Mouse (Mus musculus) embryonic facial prominence, embryonic 14.5 days (tissue): Measurements from ENCODE around the gene Cblb. TPM values are rescaled to one million over a fixed set of nuclear protein-coding genes. Genes with fewer than 3 reads are reported as not detected.
A peak's percentile ranks its signal among the peaks of the same experiment; 100 is the strongest.

Experiments used
- ATAC-seq: fragments of 200-750 bp; cut with Nextera tagmentation; 2 replicates; pipeline ENCODE4 v1.8.0; 2017; ENCODE audit warnings: low read depth, moderate number of reproducible peaks, moderate TSS enrichment
- DNase-seq: peaks from one replicate; pipeline ENCODE4 v3.0.0-alpha.2; 2015; ENCODE audit warnings: low spot score
- H3K27ac ChIP-seq: fragments of 300-500 bp; sonication (generic); replicated peaks from 2 replicates; pipeline ENCODE4 v1.5.1; 2014; ENCODE audit warnings: low read depth, mild to moderate bottlenecking, low read length, moderate library complexity
- H3K27me3 ChIP-seq: fragments of 300-500 bp; sonication (generic); replicated peaks from 2 replicates; pipeline ENCODE4 v1.6.1; 2014; ENCODE audit warnings: low read length; ENCODE audit not compliant: control insufficient read depth, insufficient read depth
- H3K36me3 ChIP-seq: fragments of 300-500 bp; sonication (generic); 2 replicates; pipeline ENCODE4 v1.6.1; 2014; ENCODE audit warnings: low read length, mixed read lengths; ENCODE audit not compliant: control insufficient read depth, insufficient read depth
- H3K4me1 ChIP-seq: fragments of 300-500 bp; sonication (generic); 2 replicates; pipeline ENCODE4 v1.6.1; 2014; ENCODE audit warnings: antibody characterized with exemption, low read length; ENCODE audit not compliant: control insufficient read depth, insufficient read depth
- H3K4me2 ChIP-seq: fragments of 300-500 bp; sonication (generic); 2 replicates; pipeline ENCODE4 v1.6.1; 2014; ENCODE audit warnings: low read depth, mild to moderate bottlenecking, low read length, moderate library complexity, mixed read lengths
- H3K4me3 ChIP-seq: fragments of 300-500 bp; sonication (generic); 2 replicates; pipeline ENCODE4 v1.5.1; 2014; ENCODE audit warnings: low read depth, mild to moderate bottlenecking, low read length
- H3K9ac ChIP-seq: fragments of 300-500 bp; sonication (generic); 2 replicates; pipeline ENCODE4 v1.6.1; 2014; ENCODE audit warnings: low read depth, mild to moderate bottlenecking, low read length, moderate library complexity, mixed read lengths
- H3K9me3 ChIP-seq: fragments of 300-500 bp; sonication (generic); 2 replicates; pipeline ENCODE4 v1.6.1; 2016; ENCODE audit warnings: low read length; ENCODE audit not compliant: control insufficient read depth
- WGBS: fragments of 180-500 bp; shearing (Covaris S2); extraction: QIAGEN DNeasy Blood & Tissue Kit; methylation state at CpG from one replicate; pipeline ENCODE4 v1.1.7; 2014; 5-methylcytosine and 5-hydroxymethylcytosine counted together
- polyA plus RNA-seq: library from polyadenylated mRNA; unstranded; fragments of >200 nt; fragmentation: Nextera tagmentation; extraction: Ambion mirVana; gene quantifications from 2 replicates; pipeline ENCODE4 v1.2.1, GENCODE M21; 2014

Cblb gene
- polyA plus RNA-seq, 1 experiment from 2014 or later, result 18.6 TPM

DNA sequence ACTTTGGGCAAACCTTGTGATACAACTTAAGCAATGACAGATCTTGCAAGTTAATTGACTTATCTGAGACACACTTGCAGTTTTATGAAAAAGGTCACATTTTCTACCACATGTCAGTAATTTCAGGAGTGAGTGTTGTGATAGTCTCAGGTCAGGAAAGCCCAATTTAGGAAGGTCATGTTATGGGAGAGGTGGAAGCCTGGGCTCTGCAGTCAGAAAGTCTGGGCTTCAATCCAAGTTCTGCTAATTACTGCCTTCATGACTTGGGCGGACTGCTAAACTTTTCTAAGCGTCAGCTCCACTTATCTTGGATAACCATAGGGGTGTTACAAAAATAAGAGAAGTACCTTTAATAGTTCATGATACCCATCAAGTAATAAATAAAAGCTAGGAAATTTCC is 22.6 kb upstream of the Cblb start:
- Histone ChIP-seq H3K9ac (no peak overlapping the region), H3K4me1 (no peaks in the 10 kb centered on the region; the same call in 1 of the 2 replicates), H3K4me2 (no peak overlapping the region), H3K4me3 (no peak overlapping the region), H3K27me3 (no peaks in the 10 kb centered on the region), H3K36me3 (no peaks in the 10 kb centered on the region), H3K9me3 (no peaks in the 10 kb centered on the region), H3K27ac (no peak overlapping the region)
- WGBS, result 44% methylated on average over 2 of the region's 2 CpGs
- no peak for ATAC-seq
- peak; percentile 72 for DNase-seq

DNA sequence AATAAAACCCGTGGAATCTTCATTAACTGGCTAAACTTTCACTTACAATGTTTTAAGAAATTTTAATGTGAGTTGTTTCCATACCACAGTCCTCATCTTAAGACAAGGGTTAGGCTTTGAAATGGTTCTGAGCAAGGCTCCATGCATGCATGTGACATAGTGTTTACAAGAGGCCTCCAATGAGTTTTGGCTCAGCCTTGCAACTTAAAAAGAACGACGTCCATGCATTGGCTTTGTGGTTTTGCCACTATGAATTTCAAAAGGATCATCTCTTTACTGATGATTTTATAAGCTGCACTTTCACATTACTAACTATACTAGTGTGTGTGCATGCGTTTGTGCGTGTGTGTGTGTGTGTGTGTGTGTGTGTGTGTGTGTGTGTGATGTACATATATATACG is 21.6 kb upstream of the Cblb start:
- no peak overlapping the region for H3K4me3 ChIP-seq
- H3K27me3 ChIP-seq, result no peaks in the 10 kb centered on the region
- H3K4me1 ChIP-seq, result no peaks in the 10 kb centered on the region; the same call in 1 of the 2 replicates
- WGBS, result 81% methylated on average over 6 of the region's 6 CpGs
- no peak overlapping the region for H3K4me2 ChIP-seq
- H3K36me3 ChIP-seq, result no peaks in the 10 kb centered on the region
- DNase-seq (no peak), ATAC-seq (no peak)
- H3K27ac ChIP-seq, result no peak overlapping the region
- no peak overlapping the region for H3K9ac ChIP-seq
- H3K9me3 ChIP-seq, result no peaks in the 10 kb centered on the region

DNA sequence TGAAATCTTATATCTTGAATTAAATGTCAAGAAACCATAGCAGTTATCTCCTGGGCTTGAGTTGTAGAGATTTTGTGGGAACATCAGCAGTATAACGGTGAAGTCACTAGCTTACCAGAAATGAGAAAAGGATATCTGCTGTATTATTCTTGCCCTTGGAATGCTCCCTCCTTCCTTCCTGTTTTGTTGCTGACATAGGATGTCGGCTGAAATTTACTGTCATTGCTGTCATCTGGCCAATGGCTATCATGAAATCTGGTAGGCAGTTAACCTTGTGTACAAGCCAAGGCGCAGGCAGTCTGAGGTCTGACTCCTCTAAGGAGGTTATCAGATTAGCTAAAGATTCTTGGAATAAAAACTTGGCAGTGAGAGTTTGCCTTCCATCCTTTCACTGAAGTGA is 18.0 kb upstream of the Cblb start:
- H3K27me3 ChIP-seq, result no peaks in the 10 kb centered on the region
- DNase-seq (no peak), ATAC-seq (no peak)
- H3K36me3 ChIP-seq, result no peaks in the 10 kb centered on the region
- H3K4me2 ChIP-seq, result no peak overlapping the region
- WGBS, result 77% methylated on average over 3 of the region's 3 CpGs
- H3K9me3 ChIP-seq, result no peaks in the 10 kb centered on the region
- no peak overlapping the region for H3K9ac ChIP-seq
- no peak overlapping the region for H3K4me3 ChIP-seq
- H3K27ac ChIP-seq, result no peak overlapping the region
- no peaks in the 10 kb centered on the region; the same call in 1 of the 2 replicates for H3K4me1 ChIP-seq

DNA sequence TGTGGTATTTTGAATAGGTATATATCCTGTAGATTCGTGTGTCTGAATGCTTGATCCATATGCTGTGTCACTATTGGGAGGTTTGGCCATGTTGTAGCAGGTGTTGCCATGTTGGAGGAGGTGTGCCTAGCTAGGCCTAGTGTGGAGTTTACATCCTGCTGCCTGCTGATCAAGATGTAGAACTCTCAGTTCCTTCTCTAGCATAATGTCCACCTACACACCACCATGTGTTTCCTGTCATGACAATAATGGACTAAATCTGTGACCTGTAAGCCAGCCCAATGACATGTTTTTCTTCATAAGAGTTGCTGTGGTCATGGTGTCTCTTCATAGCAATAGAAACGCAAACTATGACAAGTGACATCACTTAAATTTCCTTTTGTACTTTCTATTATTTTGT is 17.2 kb upstream of the Cblb start:
- ATAC-seq, result no peak
- no peaks in the 10 kb centered on the region for H3K9me3 ChIP-seq
- no peaks in the 10 kb centered on the region for H3K4me1 ChIP-seq
- DNase-seq, result no peak
- WGBS, result 89% methylated on average over 2 of the region's 2 CpGs
- H3K27me3 ChIP-seq, result no peaks in the 10 kb centered on the region
- H3K4me2 ChIP-seq, result no peak overlapping the region
- H3K27ac ChIP-seq, result no peak overlapping the region
- H3K36me3 ChIP-seq, result no peaks in the 10 kb centered on the region
- no peak overlapping the region for H3K4me3 ChIP-seq
- no peak overlapping the region for H3K9ac ChIP-seq

DNA sequence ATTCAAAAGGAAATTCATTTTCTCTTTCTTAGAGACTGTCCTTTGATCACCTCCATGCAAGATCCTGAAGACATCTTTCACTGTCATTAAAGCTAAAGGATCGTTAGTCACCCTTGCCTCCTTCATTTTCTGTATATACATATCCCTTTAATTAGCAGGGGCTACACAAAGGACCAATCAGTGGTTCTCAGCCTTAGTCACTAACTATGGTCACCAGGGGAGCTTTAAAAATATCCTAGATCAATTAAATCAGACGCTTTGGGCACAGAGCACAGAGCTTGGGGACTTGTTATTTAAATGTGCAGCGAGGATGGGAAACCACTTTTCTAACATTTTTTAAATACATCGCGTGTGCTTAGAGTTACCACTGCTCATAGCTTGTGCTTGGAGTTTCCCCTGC is 7.6 kb upstream of the Cblb start:
- Histone ChIP-seq H3K4me2 (no peak overlapping the region), H3K4me1 (no peaks in the 10 kb centered on the region), H3K4me3 (no peak overlapping the region), H3K9ac (no peak overlapping the region), H3K27me3 (no peaks in the 10 kb centered on the region), H3K36me3 (no peaks in the 10 kb centered on the region), H3K27ac (no peak overlapping the region), H3K9me3 (no peaks in the 10 kb centered on the region)
- WGBS, result 73% methylated on average over 5 of the region's 5 CpGs
- ATAC-seq, result peak; percentile 71; the same call in 1 of the 2 replicates
- no peak for DNase-seq

DNA sequence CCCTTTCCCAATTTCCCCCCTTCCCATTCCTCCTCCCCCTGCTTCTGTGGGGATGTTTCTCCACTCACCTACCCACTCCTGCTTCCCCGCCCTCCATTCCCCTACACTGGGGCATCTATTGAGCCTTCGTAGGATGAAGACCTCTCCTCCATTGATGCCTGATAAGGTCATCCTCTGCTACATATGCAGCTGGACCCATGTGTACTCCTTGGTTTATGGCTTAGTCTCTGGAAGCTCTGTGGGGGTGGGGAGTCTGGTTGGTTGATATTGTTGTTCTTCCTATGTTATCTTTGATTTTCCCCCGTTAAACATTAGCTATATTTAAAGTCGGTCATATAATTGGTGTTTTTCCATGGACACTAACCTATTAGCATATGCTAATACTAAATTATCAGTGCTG is 3.7 kb upstream of the Cblb start:
- no peak overlapping the region for H3K9ac ChIP-seq
- no peaks in the 10 kb centered on the region for H3K27me3 ChIP-seq
- no peak for ATAC-seq
- no peaks in the 10 kb centered on the region for H3K4me1 ChIP-seq
- no peak overlapping the region for H3K4me2 ChIP-seq
- H3K4me3 ChIP-seq, result no peak overlapping the region
- 92% methylated on average over 4 of the region's 4 CpGs for WGBS
- no peaks in the 10 kb centered on the region for H3K36me3 ChIP-seq
- no peak overlapping the region for H3K27ac ChIP-seq
- DNase-seq, result no peak
- no peaks in the 10 kb centered on the region for H3K9me3 ChIP-seq

DNA sequence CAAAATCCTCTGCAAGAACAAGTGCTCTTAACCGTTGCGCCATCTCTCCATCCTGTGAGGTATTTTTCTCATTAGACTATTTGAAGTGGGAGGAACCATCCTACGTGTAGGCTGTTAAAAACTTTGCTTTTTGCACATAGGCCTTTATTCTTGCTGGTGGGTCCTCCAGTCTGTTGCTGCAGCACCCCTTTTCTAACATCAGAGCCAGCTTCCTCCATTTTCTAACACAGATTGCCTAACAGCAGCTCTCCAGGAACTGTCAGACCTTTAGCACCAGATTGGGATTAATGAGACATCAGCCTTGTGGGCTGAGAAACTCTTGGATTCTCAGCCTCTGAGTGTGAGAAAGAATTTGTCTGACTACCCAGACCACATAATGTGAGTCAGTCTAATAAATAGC is 2.0 kb upstream of the Cblb start:
- H3K27me3 ChIP-seq, result no peaks in the 10 kb centered on the region
- H3K4me1 ChIP-seq, result peaks cover 11% of the 10 kb centered on the region
- no peak overlapping the region for H3K9ac ChIP-seq
- no peak for ATAC-seq
- H3K9me3 ChIP-seq, result no peaks in the 10 kb centered on the region
- no peak overlapping the region for H3K4me3 ChIP-seq
- no peak for DNase-seq
- 0 out of 2 replicates have a peak, but pooled peaks cover 3% of the 10 kb centered on the region for H3K36me3 ChIP-seq
- no peak overlapping the region for H3K27ac ChIP-seq
- WGBS, result 88% methylated on average over 3 of the region's 3 CpGs
- no peak overlapping the region for H3K4me2 ChIP-seq

DNA sequence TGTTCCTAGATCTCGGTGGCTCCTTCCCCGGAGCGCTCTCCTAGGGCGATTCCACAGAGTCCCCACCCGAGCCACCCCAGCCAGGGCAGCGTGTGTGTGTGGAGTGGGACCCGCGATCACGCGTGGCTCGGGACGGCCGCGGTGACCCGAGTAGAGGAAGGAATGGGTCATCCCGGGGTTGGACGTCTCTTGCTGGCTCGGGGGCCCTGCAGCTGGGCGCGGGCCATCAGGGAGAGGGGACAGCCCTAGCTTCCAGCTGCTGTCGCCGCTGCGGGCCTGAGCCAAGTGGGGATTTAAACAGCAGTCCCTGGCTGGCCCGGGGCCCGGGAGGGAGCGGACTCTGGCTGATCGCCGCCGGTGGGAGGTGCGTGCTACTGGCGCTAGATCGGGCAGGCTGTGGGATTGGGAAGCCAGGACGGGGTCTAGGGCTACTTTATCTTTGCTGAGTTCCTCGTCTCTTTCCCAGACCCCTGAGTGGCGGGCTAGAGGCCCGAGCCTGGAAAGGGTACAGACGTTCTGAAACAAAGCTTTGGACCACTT is 757 bp downstream of the Cblb start:
- WGBS, result under 1% methylated on average over 19 of the region's 37 CpGs
- no peaks in the 10 kb centered on the region for H3K9me3 ChIP-seq
- peak; percentile 82 for ATAC-seq

More for the DNA sequence above, 757 bp downstream of the Cblb start:
- H3K27ac ChIP-seq, result peak overlapping the region; percentile 97
- H3K4me2 ChIP-seq, result peak overlapping the region; percentile 75
- H3K36me3 ChIP-seq, result peaks cover 20% of the 10 kb centered on the region; the same call in 1 of the 2 replicates
- H3K4me1 ChIP-seq, result peaks cover 28% of the 10 kb centered on the region
- peak; percentile 91 for DNase-seq
- H3K27me3 ChIP-seq, result no peaks in the 10 kb centered on the region
- peak overlapping the region; percentile 93 for H3K9ac ChIP-seq
- peak overlapping the region; percentile 97 for H3K4me3 ChIP-seq
